In genomic region chr11:102215511-102215910, GRCm38 (mm10) we compare ENCODE assay signal across 9 mouse cellular contexts. TPM values are rescaled to one million over a fixed set of nuclear protein-coding genes. Genes with fewer than 3 reads are reported as not detected.
A peak's percentile ranks its signal among the peaks of the same experiment; 100 is the strongest.
DNase-seq lines count a peak whose midpoint lies in the region; ATAC-seq and TF ChIP-seq lines count a peak whose summit lies in the region.
"Had no signal": no experiment of that assay in that cellular context is flagged by ENCODE, and none has a peak within 500 bp of the region (broad histone marks: within the 10 kb centered on the region; RNA-seq: fewer than 3 reads in every experiment).

No protein-coding gene starts in this region.

- H3K36me3 ChIP-seq in embryonic facial prominence, embryonic 15.5 days = peaks cover under 1% of the 10 kb centered on the region; the same call in 1 of the 2 replicates
- H3K36me3 ChIP-seq in liver, embryonic 14.5 days (replicated peaks; ENCODE audit: control insufficient read depth, insufficient read depth, low read depth) = no peaks in the 10 kb centered on the region

- no peak for ATAC-seq in cerebellum, adult (ENCODE audit: insufficient number of reproducible peaks, low FRiP score, low TSS enrichment)
- ATAC-seq in embryonic facial prominence, embryonic 15.5 days (ENCODE audit: insufficient number of reproducible peaks, low FRiP score, low TSS enrichment, low read depth) = no peak
- ATAC-seq in liver, embryonic 14.5 days (ENCODE audit: insufficient read depth) = no peak

- peak overlapping the region; percentile 2; the same call in 1 of the 2 replicates for H3K4me3 ChIP-seq in layer of hippocampus, adult 2 months
- H3K4me3 ChIP-seq in embryonic facial prominence, embryonic 15.5 days (replicated peaks) = 0 out of 2 replicates have a peak overlapping the region, but pooled peaks have one; percentile 49
- no peak overlapping the region for H3K4me3 ChIP-seq in liver, embryonic 14.5 days (ENCODE audit: insufficient read depth in 1 of 2, low read depth in 2 of 2, low read length in 2 of 2)

- no peak overlapping the region for H3K9ac ChIP-seq in embryonic facial prominence, embryonic 15.5 days
- no peak overlapping the region for H3K9ac ChIP-seq in liver, embryonic 14.5 days (replicated peaks)

- WGBS in embryonic facial prominence, embryonic 15.5 days = 41% methylated on average over 11 of the region's 11 CpGs
- 71% methylated on average over 11 of the region's 11 CpGs for WGBS in liver, embryonic 14.5 days (ENCODE audit: insufficient replicate concordance)

- peak overlapping the region; percentile 86 for H3K4me2 ChIP-seq in embryonic facial prominence, embryonic 15.5 days (replicated peaks)
- peak overlapping the region; percentile 4; the same call in 1 of the 2 replicates for H3K4me2 ChIP-seq in liver, embryonic 14.5 days (ENCODE audit: low read depth)

- TF ChIP-seq EP300 in liver, embryonic 14.5 days (IDR thresholded peaks at IDR 0.05; ENCODE audit: low read depth) = no peak

- H3K9me3 ChIP-seq in embryonic facial prominence, embryonic 15.5 days (replicated peaks) = no peaks in the 10 kb centered on the region
- H3K9me3 ChIP-seq in liver, embryonic 14.5 days (ENCODE audit: control insufficient read depth, low read length) = no peaks in the 10 kb centered on the region

- H3K27ac ChIP-seq in layer of hippocampus, adult 2 months = peak overlapping the region; percentile 60
- H3K27ac ChIP-seq in embryonic facial prominence, embryonic 15.5 days (replicated peaks) = peak overlapping the region; percentile 74; the same call in 1 of the 2 replicates
- no peak overlapping the region for H3K27ac ChIP-seq in liver, embryonic 14.5 days

- TF ChIP-seq CTCF in layer of hippocampus, adult 2 months (conservative IDR thresholded peaks at IDR 0.05) = no peak
- no peak for TF ChIP-seq CTCF in liver, embryonic 14.5 days (IDR thresholded peaks at IDR 0.05; ENCODE audit: low read depth)

- DNase-seq in cerebellum, adult 11-12 months = peak; percentile 27
- DNase-seq in layer of hippocampus, adult 2 months (ENCODE audit: low spot score in 2 of 2) = no peak
- no peak for DNase-seq in layer of hippocampus, adult 18-20 months (ENCODE audit: low spot score in 2 of 2)
- no peak for DNase-seq in liver, embryonic 14.5 days (ENCODE audit: low read depth in 3 of 3, low spot score in 3 of 3)
- DNase-seq in urinary bladder, postnatal 36 days (ENCODE audit: low spot score in 2 of 2) = no peak
- no peak for DNase-seq in layer of hippocampus, postnatal 25 days (ENCODE audit: extremely low spot score in 1 of 2, low spot score in 1 of 2)
- DNase-seq: layer of hippocampus, adult 9-11 months had no signal

- peaks cover 95% of the 10 kb centered on the region for H3K4me1 ChIP-seq in embryonic facial prominence, embryonic 15.5 days
- peaks cover 12 to 35% of the 10 kb centered on the region in 2 experiments for H3K4me1 ChIP-seq in liver, embryonic 14.5 days (replicated peaks; ENCODE audit: control insufficient read depth in 2 of 2, insufficient read depth in 2 of 2, low read length in 1 of 2)

- no peaks in the 10 kb centered on the region for H3K27me3 ChIP-seq in embryonic facial prominence, embryonic 15.5 days
- H3K27me3 ChIP-seq in liver, embryonic 14.5 days (ENCODE audit: control insufficient read depth, insufficient read depth, low read length) = no peaks in the 10 kb centered on the region

RNA-seq across cellular contexts. Expression of gene Hdac5, which starts 14.5 kb away (rescaled TPM):
- 100 to 1,000 TPM; 233 to 243 TPM for total RNA-seq in layer of hippocampus, adult 2 months (2021)
- total RNA-seq in layer of hippocampus, adult 18-20 months (2021) = 100 to 1,000 TPM; 258 to 266 TPM
- polyA plus RNA-seq in embryonic facial prominence, embryonic 15.5 days (2015; fragmentation: Nextera tagmentation; extraction: Ambion mirVana) = 105 and 106 TPM in 2 replicates
- 8.8 and 10.0 TPM in 2 replicates for polyA plus RNA-seq in liver, embryonic 14.5 days (2012; rRNA removed)
- polyA plus RNA-seq in liver, embryonic 14.5 days (2014; fragmentation: Nextera tagmentation; extraction: Ambion mirVana) = 6.4 and 7.3 TPM in 2 replicates
- 100 to 1,000 TPM; 218 to 242 TPM for total RNA-seq in layer of hippocampus, postnatal 25 days (2021)

RNA-seq across cellular contexts. Expression of gene G6pc3, which starts 26.1 kb away (rescaled TPM):
- total RNA-seq in layer of hippocampus, adult 2 months (2021) = 10 to 100 TPM; 58.2 to 59.7 TPM
- 10 to 100 TPM; 61.0 to 65.1 TPM for total RNA-seq in layer of hippocampus, adult 18-20 months (2021)
- polyA plus RNA-seq in embryonic facial prominence, embryonic 15.5 days (2015; fragmentation: Nextera tagmentation; extraction: Ambion mirVana) = 29.8 and 31.7 TPM in 2 replicates
- 12.6 and 14.8 TPM in 2 replicates for polyA plus RNA-seq in liver, embryonic 14.5 days (2012; rRNA removed)
- 7.3 and 10.1 TPM in 2 replicates for polyA plus RNA-seq in liver, embryonic 14.5 days (2014; fragmentation: Nextera tagmentation; extraction: Ambion mirVana)
- total RNA-seq in layer of hippocampus, postnatal 25 days (2021) = 10 to 100 TPM; 53.5 to 58.2 TPM

RNA-seq across cellular contexts. Expression of gene Lsm12, which starts 30.4 kb away (rescaled TPM):
- 10 to 100 TPM; 56.6 to 56.9 TPM for total RNA-seq in layer of hippocampus, adult 2 months (2021)
- total RNA-seq in layer of hippocampus, adult 18-20 months (2021) = 10 to 100 TPM; 59.3 to 59.4 TPM
- polyA plus RNA-seq in embryonic facial prominence, embryonic 15.5 days (2015; fragmentation: Nextera tagmentation; extraction: Ambion mirVana) = 113 and 128 TPM in 2 replicates
- polyA plus RNA-seq in liver, embryonic 14.5 days (2012; rRNA removed) = 10.4 and 15.4 TPM in 2 replicates
- 51.4 and 56.2 TPM in 2 replicates for polyA plus RNA-seq in liver, embryonic 14.5 days (2014; fragmentation: Nextera tagmentation; extraction: Ambion mirVana)
- total RNA-seq in layer of hippocampus, postnatal 25 days (2021) = 10 to 100 TPM; 62.0 to 62.7 TPM

RNA-seq across cellular contexts. Expression of gene BC030867, which starts 33.2 kb away (rescaled TPM):
- 1 to 10 TPM; 1.0 to 1.1 TPM for total RNA-seq in layer of hippocampus, adult 2 months (2021)
- 1 to 10 TPM in 1 of 2 experiments, under 1 TPM in 1; 0.86 to 1.8 TPM for total RNA-seq in layer of hippocampus, adult 18-20 months (2021)
- 13.6 and 16.0 TPM in 2 replicates for polyA plus RNA-seq in embryonic facial prominence, embryonic 15.5 days (2015; fragmentation: Nextera tagmentation; extraction: Ambion mirVana)
- polyA plus RNA-seq in liver, embryonic 14.5 days (2012; rRNA removed) = 10.9 and 11.3 TPM in 2 replicates
- polyA plus RNA-seq in liver, embryonic 14.5 days (2014; fragmentation: Nextera tagmentation; extraction: Ambion mirVana) = 10.8 and 13.2 TPM in 2 replicates
- 1 to 10 TPM; 1.3 to 1.5 TPM for total RNA-seq in layer of hippocampus, postnatal 25 days (2021)

RNA-seq across cellular contexts. Expression of gene Asb16, which starts 53.0 kb away (rescaled TPM):
- 1 to 10 TPM; 2.0 TPM for total RNA-seq in layer of hippocampus, adult 2 months (2021)
- total RNA-seq in layer of hippocampus, adult 18-20 months (2021) = 1 to 10 TPM; 2.3 to 2.9 TPM
- 0.12 and 0.26 TPM in 2 replicates for polyA plus RNA-seq in embryonic facial prominence, embryonic 15.5 days (2015; fragmentation: Nextera tagmentation; extraction: Ambion mirVana)
- 0.39 and 0.44 TPM in 2 replicates for polyA plus RNA-seq in liver, embryonic 14.5 days (2012; rRNA removed)
- polyA plus RNA-seq in liver, embryonic 14.5 days (2014; fragmentation: Nextera tagmentation; extraction: Ambion mirVana) = 0.05 and 0.08 TPM in 2 replicates
- total RNA-seq in layer of hippocampus, postnatal 25 days (2021) = 1 to 10 TPM in 1 of 2 experiments, under 1 TPM in 1; 0.70 to 1.1 TPM

Comparison
In these comparisons a context has a peak if more than half of its experiments do, and no peak if none do; other contexts are left out.
1. H3K4me3 ChIP-seq: peak in layer of hippocampus, adult 2 months (single experiment) and embryonic facial prominence, embryonic 15.5 days (single experiment); none in liver, embryonic 14.5 days (0 of 2).